Mouse (Mus musculus) lung, postnatal 0 days (tissue): ENCODE measurements at regions not wholly inside any gene's neighbourhood (a gene's known extent, or its start where the extent isn't known, plus 50 kb on each side); places are given as distances from the start of the nearest gene placed in this dataset.

Source experiments
- CTCF ChIP-seq: IDR thresholded peaks from 2 replicates; pipeline ENCODE4 v1.5.1; 2016; ENCODE audit warnings: antibody characterized with exemption, mild to moderate bottlenecking
- EP300 ChIP-seq: IDR thresholded peaks from 2 replicates; pipeline ENCODE4 v1.6.1; 2016; ENCODE audit warnings: antibody characterized with exemption, mild to moderate bottlenecking, control low read depth

- no peak for TF ChIP-seq CTCF
- TF ChIP-seq EP300 = no peak
Observed at GRCm38 (mm10) chr10:14207051-14207570, 241.2 kb downstream of the Hivep2 start.
